Mouse (Mus musculus): ENCODE measurements around the gene Akr1a1. TPM values are rescaled to one million over a fixed set of nuclear protein-coding genes. Genes with fewer than 3 reads are reported as not detected.
A peak's percentile ranks its signal among the peaks of the same experiment; 100 is the strongest.

The Akr1a1 gene
- total RNA-seq, 4 experiments from 2014 or later = 426 to 437 (median 430) TPM

GRCm38 (mm10) chr4:116659474-116659873 is 8.0 kb upstream of the Akr1a1 start:
- DNase-seq (ENCODE audit: low spot score in 2 of 2) = no peak

GRCm38 (mm10) chr4:116657971-116658370 is 6.5 kb upstream of the Akr1a1 start:
- no peak for DNase-seq (ENCODE audit: low spot score in 2 of 2)

GRCm38 (mm10) chr4:116655658-116656057 is 4.2 kb upstream of the Akr1a1 start:
- DNase-seq (ENCODE audit: low spot score in 2 of 2) = no peak

GRCm38 (mm10) chr4:116655100-116655499 is 3.6 kb upstream of the Akr1a1 start:
- no peak for DNase-seq (ENCODE audit: low spot score in 2 of 2)

DNA sequence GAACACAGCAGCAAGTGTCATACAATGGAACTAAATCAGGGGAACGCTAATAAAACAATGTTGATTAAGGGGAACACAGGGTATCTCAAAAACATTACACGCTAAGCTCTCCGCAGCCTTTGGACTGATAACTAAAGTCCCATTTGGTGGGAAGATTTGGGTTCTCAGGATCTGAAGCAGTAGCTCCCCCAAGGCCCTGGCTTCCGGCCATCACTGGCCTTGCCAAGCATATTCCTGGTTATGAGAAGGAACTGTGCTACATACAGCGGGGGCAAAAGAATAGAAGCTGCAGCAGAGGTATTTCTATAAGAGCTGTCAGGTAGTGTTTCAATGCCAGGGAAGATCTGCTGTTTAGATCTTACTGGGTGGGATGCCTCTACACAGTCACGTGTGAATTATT is 1.7 kb upstream of the Akr1a1 start:
- no peak for DNase-seq (ENCODE audit: low spot score in 2 of 2)

GRCm38 (mm10) chr4:116651797-116652135 is 286 bp upstream of the Akr1a1 start:
- DNase-seq (ENCODE audit: low spot score in 2 of 2) = no peak

- DNase-seq (ENCODE audit: low spot score in 2 of 2) = no peak
Measured at GRCm38 (mm10) chr4:116650365-116650764, 1.1 kb downstream of the Akr1a1 start.

DNA sequence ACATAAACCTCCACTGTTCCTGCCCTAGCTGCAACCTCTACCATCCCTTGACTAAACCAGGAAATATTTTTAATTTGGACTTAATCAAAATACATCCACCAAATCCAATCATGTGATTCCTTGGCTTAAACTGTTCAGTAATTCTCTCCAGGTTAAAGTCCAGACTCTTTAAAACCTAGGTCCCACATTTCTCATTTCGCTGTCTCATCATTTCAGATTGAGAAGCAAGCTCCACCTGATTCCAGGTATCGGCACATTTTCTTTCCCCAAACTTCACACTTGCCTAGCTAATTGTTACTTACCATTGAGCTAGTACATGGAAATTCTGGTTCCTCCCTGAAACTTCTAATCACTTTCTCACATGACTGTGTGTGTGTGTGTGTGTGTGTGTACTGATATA is 2.1 kb downstream of the Akr1a1 start:
- DNase-seq (ENCODE audit: low spot score in 2 of 2) = no peak

- DNase-seq (ENCODE audit: low spot score in 2 of 2) = no peak
Measured at GRCm38 (mm10) chr4:116645624-116646023, 5.9 kb downstream of the Akr1a1 start.

- DNase-seq (ENCODE audit: low spot score in 2 of 2) = no peak
Measured at GRCm38 (mm10) chr4:116644326-116644725, 7.2 kb downstream of the Akr1a1 start.

GRCm38 (mm10) chr4:116642071-116642470 is 9.4 kb downstream of the Akr1a1 start:
- no peak for DNase-seq (ENCODE audit: low spot score in 2 of 2)

- no peak for DNase-seq (ENCODE audit: low spot score in 2 of 2)
Measured at GRCm38 (mm10) chr4:116638821-116639220, 12.7 kb downstream of the Akr1a1 start.

DNA sequence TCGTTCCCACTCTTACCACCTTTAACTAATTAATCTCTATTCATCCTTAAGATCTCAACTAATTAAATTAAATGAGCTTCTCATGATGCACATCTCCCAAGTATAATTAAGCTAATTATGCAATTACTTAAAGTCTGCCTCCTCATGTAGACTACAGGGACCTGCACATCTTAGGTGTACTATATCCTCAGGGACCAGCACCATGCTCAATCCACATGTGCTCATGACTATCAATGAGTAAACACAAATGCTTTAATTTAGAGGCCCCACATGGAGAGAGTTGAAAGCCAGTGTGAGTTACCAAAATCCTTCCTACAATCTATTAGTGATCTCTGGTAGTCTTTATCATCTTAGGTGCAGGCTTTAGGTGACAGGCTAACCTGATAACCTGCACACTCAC is 16.3 kb downstream of the Akr1a1 start:
- DNase-seq (ENCODE audit: low spot score in 2 of 2) = no peak

DNA sequence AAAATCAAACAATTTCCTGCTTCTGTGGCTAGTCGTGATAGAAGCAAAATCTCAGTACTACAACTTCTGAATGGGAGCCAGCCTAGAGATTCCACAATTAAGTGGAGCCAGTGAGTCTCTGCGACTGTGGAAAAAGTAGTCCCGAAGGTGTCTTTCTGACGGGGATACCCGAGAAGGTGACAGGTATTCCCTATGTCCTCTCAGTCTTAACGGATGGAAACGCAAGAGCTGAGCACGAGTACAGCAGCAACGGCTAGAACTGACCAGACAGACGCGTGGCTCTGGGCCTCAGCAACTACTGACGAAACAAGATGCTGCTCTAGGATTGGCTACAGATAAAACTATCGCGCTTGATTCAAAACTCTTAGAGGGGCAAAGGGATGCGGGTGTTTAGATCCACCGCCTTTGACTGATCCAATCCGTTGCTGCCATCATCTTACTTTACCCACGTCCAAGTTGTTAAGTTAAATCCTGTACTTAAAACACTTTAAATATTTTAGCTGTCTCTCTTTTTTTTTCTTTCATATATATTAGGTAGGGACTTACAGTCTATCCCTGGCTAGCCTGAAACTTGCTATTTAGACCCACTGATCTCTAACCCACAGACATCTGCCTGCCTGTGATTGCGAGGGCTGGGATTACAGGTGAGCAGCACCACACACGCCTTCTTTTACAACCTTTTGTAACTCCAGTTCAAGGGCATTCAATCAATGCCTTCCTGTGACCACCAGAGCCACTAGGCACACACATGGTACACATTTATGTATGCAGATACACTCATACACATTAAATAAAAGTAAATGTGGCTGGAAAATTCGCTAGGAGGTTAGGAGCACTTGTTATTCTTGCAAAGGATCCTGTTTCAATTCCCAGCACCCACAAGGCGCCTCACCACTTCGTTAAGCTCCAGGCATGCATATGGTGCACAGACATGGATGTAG is 23.5 kb downstream of the Akr1a1 start, which contains the start of gene Nasp:
Nasp (minus strand) TSS at position 220 of the 941 bp plus-strand sequence.
- peak; percentile 72 to 75 for DNase-seq (ENCODE audit: low spot score in 2 of 2)

DNA sequence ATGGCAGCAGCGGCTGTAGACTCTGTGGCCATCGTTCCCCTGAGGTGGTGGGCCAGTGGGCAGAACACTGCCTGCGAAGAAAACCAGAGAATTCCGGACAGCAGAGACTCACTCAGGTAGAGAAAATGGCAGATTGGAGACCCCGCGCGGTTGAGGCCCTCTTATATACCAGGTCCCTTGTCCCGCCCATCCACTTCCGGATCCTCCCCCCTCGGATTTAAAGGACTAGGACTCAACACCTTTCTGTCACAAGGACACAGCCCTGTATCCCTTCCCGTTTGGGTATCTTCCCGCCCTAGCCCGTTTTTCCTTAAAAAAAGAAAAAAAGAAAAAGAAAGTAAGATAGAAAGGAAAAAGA is 24.1 kb downstream of the Akr1a1 start:
- DNase-seq (ENCODE audit: low spot score in 2 of 2) = peak; percentile 79 to 90

DNA sequence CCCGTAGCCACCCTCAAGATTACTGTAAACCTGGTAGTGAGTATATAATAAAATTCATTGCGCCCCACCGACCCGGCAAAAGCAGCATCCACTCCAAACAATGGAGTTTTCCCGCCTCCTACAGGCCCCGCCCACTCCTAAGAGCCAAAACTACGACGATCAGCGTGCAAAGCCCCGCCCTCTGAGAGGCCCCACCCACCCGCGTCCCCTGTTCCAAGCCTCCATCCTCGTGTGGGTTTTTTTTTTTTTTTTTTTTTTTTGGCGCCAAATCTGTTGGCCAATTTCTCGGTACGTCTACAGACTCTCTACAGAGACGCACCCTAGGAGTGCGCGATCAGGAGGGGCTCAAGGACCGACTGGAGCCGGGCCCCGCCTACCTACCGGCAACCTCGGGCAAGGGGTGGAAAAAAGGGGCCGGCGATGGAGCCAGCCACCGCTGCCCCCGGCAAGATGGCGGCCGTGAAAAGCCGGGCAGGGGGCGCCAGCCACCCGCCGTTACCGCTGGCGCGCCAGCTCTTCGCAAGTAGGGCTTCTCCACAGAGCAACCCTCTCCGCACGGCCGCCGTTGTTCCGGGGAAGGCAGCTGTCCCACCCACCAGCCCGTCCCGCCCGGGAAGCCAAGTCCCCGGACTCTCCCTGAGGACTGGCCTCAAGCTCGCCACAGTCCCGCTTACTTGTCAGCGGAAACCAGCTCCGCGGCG is 24.7 kb downstream of the Akr1a1 start:
- peak; percentile 33 to 34 for DNase-seq (ENCODE audit: low spot score in 2 of 2)

GRCm38 (mm10) chr4:116624831-116625230 is 26.6 kb downstream of the Akr1a1 start:
- no peak for DNase-seq (ENCODE audit: low spot score in 2 of 2)

- DNase-seq (ENCODE audit: low spot score in 2 of 2) = no peak
Measured at GRCm38 (mm10) chr4:116615237-116615636, 36.2 kb downstream of the Akr1a1 start.

- no peak for DNase-seq (ENCODE audit: low spot score in 2 of 2)
Measured at GRCm38 (mm10) chr4:116612621-116613020, 38.9 kb downstream of the Akr1a1 start.

DNA sequence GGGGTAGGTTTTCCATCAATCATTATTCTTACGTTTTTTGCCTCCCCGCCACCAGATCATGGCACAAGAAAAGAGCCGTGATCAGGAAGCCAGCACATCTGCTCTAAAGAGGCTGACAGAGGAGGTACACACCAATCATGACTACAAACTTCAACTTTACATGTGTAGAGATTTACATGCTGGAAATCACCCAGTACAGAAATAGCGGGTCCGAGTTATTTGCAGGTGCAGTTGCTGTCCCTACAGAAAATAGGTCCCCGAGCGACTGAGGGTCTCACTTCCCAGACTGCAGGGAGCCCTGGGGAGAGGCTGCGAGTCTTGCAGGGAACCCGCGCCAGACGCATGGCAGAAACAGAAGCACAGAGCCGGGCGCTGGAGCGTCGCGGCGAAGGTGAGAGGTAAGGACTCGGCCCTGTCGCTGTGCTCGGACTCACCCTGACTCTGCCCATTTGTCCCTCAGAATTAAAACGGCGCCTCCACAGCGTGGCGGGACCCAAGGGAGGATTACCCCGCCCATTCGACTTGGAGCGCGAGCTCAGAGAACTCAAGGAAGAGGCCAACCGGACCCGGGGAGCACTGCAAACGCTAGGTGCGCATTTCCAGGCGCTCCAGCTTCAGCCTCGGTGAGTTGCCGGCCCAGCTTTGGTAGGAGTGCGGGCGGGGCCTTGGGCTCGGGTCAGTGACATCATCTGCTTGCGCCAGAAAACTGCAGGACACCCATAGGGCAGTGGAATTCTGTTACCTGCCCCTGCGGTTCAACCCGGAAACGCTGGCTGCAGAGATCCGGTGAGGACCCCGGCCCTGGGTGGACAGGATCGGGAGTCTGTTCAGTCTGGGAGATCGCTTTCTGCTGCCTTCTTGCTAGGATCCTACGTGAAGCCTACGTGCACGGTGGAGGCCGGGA is 54.2 kb downstream of the Akr1a1 start:
- DNase-seq (ENCODE audit: low spot score in 2 of 2) = peak; percentile 77 to 89

- no peak for DNase-seq (ENCODE audit: low spot score in 2 of 2)
Measured at GRCm38 (mm10) chr4:116596379-116596778, 55.1 kb downstream of the Akr1a1 start, which contains the start of gene Ccdc17. Gene Ccdc17 (plus strand): TSS chr4:116596654.
